ENCODE assay signal across 27 mouse cellular contexts in the genomic region with DNA sequence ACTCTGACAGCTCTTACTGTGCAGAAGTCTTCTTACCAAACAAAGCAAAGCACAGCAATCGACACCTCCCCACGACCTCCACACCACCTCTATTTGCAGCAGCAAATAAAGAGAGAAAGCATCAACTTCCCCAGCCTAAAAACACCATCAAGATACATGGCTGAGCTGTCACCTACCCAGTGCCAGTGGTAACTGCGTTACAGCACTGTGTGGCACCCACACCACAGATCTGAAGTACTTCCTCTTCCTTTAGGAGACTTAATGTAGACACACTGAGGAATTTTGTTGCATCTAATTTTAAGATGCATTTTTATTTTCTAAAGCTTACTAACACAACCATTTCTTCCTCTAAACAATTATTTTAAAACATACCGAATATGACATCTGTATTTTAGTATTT. TPM values are rescaled to one million over a fixed set of nuclear protein-coding genes. Genes with fewer than 3 reads are reported as not detected.
A peak's percentile ranks its signal among the peaks of the same experiment; 100 is the strongest.
DNase-seq lines count a peak whose midpoint lies in the region; ATAC-seq and TF ChIP-seq lines count a peak whose summit lies in the region.
"Had no signal": no experiment of that assay in that cellular context is flagged by ENCODE, and none has a peak within 500 bp of the region (broad histone marks: within the 10 kb centered on the region; RNA-seq: fewer than 3 reads in every experiment).

No protein-coding gene starts in this region.

- H3K4me1 ChIP-seq in heart, embryonic 11.5 days (ENCODE audit: control insufficient read depth, insufficient read depth, low read length), result peaks cover 15% of the 10 kb centered on the region
- peaks cover 3% of the 10 kb centered on the region; the same call in 1 of the 2 replicates for H3K4me1 ChIP-seq in kidney, adult 2 months (ENCODE audit: control insufficient read depth, insufficient read depth, low read length)
- H3K4me1 ChIP-seq: forebrain, embryonic 10.5 days; forebrain, embryonic 13.5 days; hindbrain, embryonic 13.5 days; intestine, embryonic 15.5 days had no signal

- no peak for DNase-seq in heart, adult 8-10 months (ENCODE audit: low spot score)
- DNase-seq in 416B (ENCODE audit: low read depth), result peak; percentile 45
- no peak for DNase-seq in right cerebral cortex, postnatal 4 days
- DNase-seq in left cerebral cortex, postnatal 25 days (ENCODE audit: low spot score in 2 of 2), result no peak
- DNase-seq in kidney, adult 2 months, result no peak
- DNase-seq: adrenal gland, adult 2 months; adrenal gland, postnatal 14 days; B cell, adult 2 months; cerebellum, adult 11-12 months; cerebellum, adult 8-10 months; cerebellum, postnatal 10 days; cerebellum, postnatal 36 days; forebrain, postnatal 0 days; gastrocnemius, postnatal 25 days; heart, adult 2 months; heart, postnatal 4 days; kidney, adult 11 months had no signal

- H3K4me3 ChIP-seq in heart, embryonic 11.5 days (ENCODE audit: low read depth, low read length), result no peak overlapping the region
- H3K4me3 ChIP-seq in kidney, adult 2 months (ENCODE audit: insufficient read depth, low read depth, low read length), result no peak overlapping the region
- H3K4me3 ChIP-seq: forebrain, embryonic 10.5 days; forebrain, embryonic 13.5 days; heart, adult 2 months; hindbrain, embryonic 13.5 days; intestine, embryonic 15.5 days had no signal

- 0 out of 2 replicates have a peak overlapping the region, but pooled peaks have one; percentile 29 for H3K27ac ChIP-seq in heart, embryonic 11.5 days (ENCODE audit: low read depth, low read length)
- H3K27ac ChIP-seq in kidney, adult 2 months (ENCODE audit: insufficient read depth, low read depth, low read length), result no peak overlapping the region
- H3K27ac ChIP-seq: forebrain, embryonic 10.5 days; forebrain, embryonic 13.5 days; heart, adult 2 months; hindbrain, embryonic 13.5 days; intestine, embryonic 15.5 days had no signal

- H3K27me3 ChIP-seq in heart, embryonic 11.5 days (ENCODE audit: control insufficient read depth, insufficient read depth, low read length), result no peaks in the 10 kb centered on the region
- no peaks in the 10 kb centered on the region for H3K27me3 ChIP-seq in kidney, adult 2 months (replicated peaks; ENCODE audit: control insufficient read depth, insufficient read depth, low read length)
- H3K27me3 ChIP-seq: CH12.LX; forebrain, embryonic 13.5 days; hindbrain, embryonic 13.5 days; intestine, embryonic 15.5 days had no signal

- TF ChIP-seq CTCF in kidney, adult 2 months (conservative IDR thresholded peaks at IDR 0.05; ENCODE audit: insufficient read depth, insufficient read length, low read depth, low read length), result no peak

- no peak for TF ChIP-seq POLR2A in kidney, adult 2 months (IDR thresholded peaks at IDR 0.05; ENCODE audit: low read depth, low read length)

- ATAC-seq in heart, embryonic 11.5 days (replicated peaks; ENCODE audit: insufficient number of reproducible peaks, low FRiP score, low TSS enrichment), result no peak
- ATAC-seq in common myeloid progenitor, adult 5-6 weeks (replicated peaks; ENCODE audit: low read depth, poor library complexity, severe bottlenecking), result peak; percentile 62; the same call in 1 of the 2 replicates
- peak; percentile 52 for ATAC-seq in megakaryocyte, adult 5-6 weeks (ENCODE audit: poor library complexity, severe bottlenecking)
- ATAC-seq: forebrain, embryonic 13.5 days; forebrain, postnatal 0 days; hindbrain, embryonic 16.5 days; intestine, embryonic 15.5 days had no signal

- intact Hi-C loops in left cerebral cortex, postnatal 25 days (cut with DNase I), result no loop called here

- peaks cover 2% of the 10 kb centered on the region for H3K36me3 ChIP-seq in heart, embryonic 11.5 days (ENCODE audit: control insufficient read depth, insufficient read depth, low read length)
- H3K36me3 ChIP-seq in kidney, adult 2 months (ENCODE audit: control insufficient read depth, insufficient read depth, low read length), result peaks cover 4% of the 10 kb centered on the region

- H3K9ac ChIP-seq in heart, embryonic 11.5 days (ENCODE audit: low read depth, low read length), result no peak overlapping the region
- H3K9ac ChIP-seq: forebrain, embryonic 13.5 days; forebrain, postnatal 0 days; hindbrain, embryonic 13.5 days; intestine, embryonic 15.5 days had no signal

- WGBS in heart, embryonic 11.5 days (ENCODE audit: insufficient replicate concordance), result 65% methylated on average over 4 of the region's 4 CpGs
- 76% methylated on average over 4 of the region's 4 CpGs for WGBS in kidney, adult 2 months

- H3K4me2 ChIP-seq in heart, embryonic 11.5 days, result no peak overlapping the region
- H3K4me2 ChIP-seq: forebrain, embryonic 13.5 days; hindbrain, embryonic 13.5 days; intestine, embryonic 15.5 days had no signal

- H3K9me3 ChIP-seq in heart, embryonic 11.5 days (replicated peaks; ENCODE audit: control insufficient read depth, low read length), result no peaks in the 10 kb centered on the region
- H3K9me3 ChIP-seq: forebrain, embryonic 10.5 days; forebrain, embryonic 13.5 days; G1E; hindbrain, embryonic 13.5 days; intestine, embryonic 15.5 days had no signal

RNA-seq across cellular contexts. Expression of a gene that starts 17.5 kb away (rescaled TPM):
- 92.1 and 135 TPM in 2 replicates for polyA plus RNA-seq in heart, embryonic 11.5 days (2014; fragmentation: Nextera tagmentation; extraction: Ambion mirVana)
- total RNA-seq in heart, adult 8-10 months (2022), result 10 to 100 TPM; 65.2 to 73.0 (median 67.7) TPM
- total RNA-seq in common myeloid progenitor, adult 5-6 weeks (2017), result 243 and 265 TPM in 2 replicates
- 134 and 153 TPM in 2 replicates for total RNA-seq in megakaryocyte, adult 5-6 weeks (2015)
- total RNA-seq in megakaryocyte, adult 5-6 weeks (2017), result 234 and 235 TPM in 2 replicates
- total RNA-seq in left cerebral cortex, postnatal 25 days (2021), result 100 to 1,000 TPM; 135 to 144 TPM
- polyA plus RNA-seq in kidney, adult 2 months (2012; rRNA removed), result 63.2 and 80.6 TPM in 2 replicates

RNA-seq across cellular contexts. Expression of a gene that starts 39.6 kb away (rescaled TPM):
- not detected in 2 replicates for polyA plus RNA-seq in heart, embryonic 11.5 days (2014; fragmentation: Nextera tagmentation; extraction: Ambion mirVana)
- total RNA-seq in heart, adult 8-10 months (2022), result 1 to 10 TPM in 1 of 4 experiments, under 1 TPM in 3; 0.12 to 1.0 (median 0.46) TPM
- 0.05 TPM in 1 of 2 replicates, not detected in the other for total RNA-seq in common myeloid progenitor, adult 5-6 weeks (2017)
- total RNA-seq in megakaryocyte, adult 5-6 weeks (2015), result not detected in 2 replicates
- not detected in 2 replicates for total RNA-seq in megakaryocyte, adult 5-6 weeks (2017)
- 1 to 10 TPM; 1.0 to 1.6 TPM for total RNA-seq in left cerebral cortex, postnatal 25 days (2021)
- 0.03 TPM in 1 of 2 replicates, not detected in the other for polyA plus RNA-seq in kidney, adult 2 months (2012; rRNA removed)
- total RNA-seq: adrenal gland, adult 2 months; adrenal gland, postnatal 14 days; CH12.LX; G1E had no signal
- polyA plus RNA-seq: G1E had no signal
